Mouse (Mus musculus) forebrain, embryonic 15.5 days (tissue): Measurements from ENCODE around the gene Defb29. TPM values are rescaled to one million over a fixed set of nuclear protein-coding genes. Genes with fewer than 3 reads are reported as not detected.

ENCODE experiments used
- ATAC-seq: fragments of 200-750 bp; cut with Nextera tagmentation; replicated peaks from 2 replicates; pipeline ENCODE4 v1.8.0; 2017; ENCODE audit warnings: mild to moderate bottlenecking, moderate TSS enrichment, moderate library complexity
- H3K27ac ChIP-seq: fragments of 300-500 bp; sonication (generic); replicated peaks from 2 replicates; pipeline ENCODE4 v1.5.1; 2015; ENCODE audit warnings: mild to moderate bottlenecking, inconsistent platforms
- H3K27me3 ChIP-seq: fragments of 300-500 bp; sonication (generic); 2 replicates; pipeline ENCODE4 v1.6.1; 2015; ENCODE audit warnings: inconsistent platforms
- H3K36me3 ChIP-seq: fragments of 300-500 bp; sonication (generic); 2 replicates; pipeline ENCODE4 v1.6.1; 2015; ENCODE audit warnings: mild to moderate bottlenecking, inconsistent platforms
- H3K4me1 ChIP-seq: fragments of 300-500 bp; sonication (generic); 2 replicates; pipeline ENCODE4 v1.6.1; 2015; ENCODE audit warnings: inconsistent platforms
- H3K4me2 ChIP-seq: fragments of 300-500 bp; sonication (generic); replicated peaks from 2 replicates; pipeline ENCODE4 v1.6.1; 2015; ENCODE audit warnings: mild to moderate bottlenecking, inconsistent platforms
- H3K4me3 ChIP-seq: fragments of 300-500 bp; sonication (generic); 2 replicates; pipeline ENCODE4 v1.5.1; 2015; ENCODE audit warnings: mild to moderate bottlenecking, inconsistent platforms
- H3K9ac ChIP-seq: fragments of 300-500 bp; sonication (generic); replicated peaks from 2 replicates; pipeline ENCODE4 v1.6.1; 2015; ENCODE audit warnings: mild to moderate bottlenecking, inconsistent platforms
- H3K9me3 ChIP-seq: fragments of 300-500 bp; sonication (generic); 2 replicates; pipeline ENCODE4 v1.6.1; 2016; ENCODE audit warnings: inconsistent platforms
- WGBS: fragments of 180-500 bp; shearing (Covaris S2); methylation state at CpG from one replicate; pipeline ENCODE4 v1.1.7; 2015; ENCODE audit warnings: mixed read lengths; 5-methylcytosine and 5-hydroxymethylcytosine counted together
- polyA plus RNA-seq: library from polyadenylated mRNA; unstranded; fragments of >200 nt; fragmentation: Nextera tagmentation; extraction: Ambion mirVana; gene quantifications from 2 replicates; pipeline ENCODE4 v1.2.1, GENCODE M21; 2015

Defb29 gene
- polyA plus RNA-seq, 1 experiment from 2014 or later, result not detected

DNA sequence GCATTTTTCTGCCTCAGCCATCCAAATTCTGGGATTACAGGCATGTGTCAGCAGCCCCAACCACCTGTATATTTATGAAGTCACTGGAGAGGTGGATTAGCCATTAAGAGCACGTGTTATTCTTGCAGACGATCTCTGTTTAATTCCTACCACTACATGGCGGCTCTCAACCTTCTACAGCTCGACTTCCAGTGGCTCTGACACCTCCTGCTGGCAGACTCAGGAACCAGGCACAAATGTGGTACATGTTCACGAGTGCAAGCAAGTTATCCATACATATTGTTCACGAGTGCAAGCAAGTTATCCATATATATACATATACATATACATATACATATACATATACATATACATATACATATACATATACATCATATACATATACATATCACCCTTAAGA is 46.7 kb downstream of the Defb29 start:
- H3K9me3 ChIP-seq, result no peaks in the 10 kb centered on the region
- no peaks in the 10 kb centered on the region for H3K4me1 ChIP-seq
- H3K4me3 ChIP-seq, result no peak overlapping the region
- no peak overlapping the region for H3K27ac ChIP-seq
- 80% methylated on average over 6 of the region's 6 CpGs for WGBS
- no peak for ATAC-seq
- H3K4me2 ChIP-seq, result no peak overlapping the region
- H3K36me3 ChIP-seq, result no peaks in the 10 kb centered on the region
- H3K27me3 ChIP-seq, result no peaks in the 10 kb centered on the region
- H3K9ac ChIP-seq, result no peak overlapping the region

DNA sequence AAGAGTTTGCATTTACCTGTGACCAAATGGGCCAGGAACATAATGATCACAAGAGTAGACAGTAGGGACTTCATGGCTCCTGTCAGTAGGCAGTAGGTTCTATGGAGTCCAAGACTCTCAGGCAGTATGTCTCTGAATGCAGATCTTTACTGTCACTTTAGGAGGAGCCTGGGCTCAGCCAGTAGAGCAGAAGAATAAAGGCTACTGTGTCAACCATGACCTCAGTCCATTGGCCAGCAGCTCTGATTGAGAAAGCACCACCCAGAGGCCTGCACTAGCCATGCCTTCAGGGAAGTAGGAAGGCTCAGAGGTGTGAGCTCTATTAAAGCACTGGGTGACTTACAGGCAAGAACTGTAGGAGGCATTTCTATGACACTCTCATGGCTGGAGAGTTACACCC is 49.9 kb downstream of the Defb29 start, which contains the start of gene Defb22:
TSS of gene Defb22 (minus strand) at position 101 of the 400 bp plus-strand sequence.
- H3K4me3 ChIP-seq, result no peak within 1 kb of the TSS
- no peak within 1 kb of the TSS for H3K9ac ChIP-seq
- no peak for ATAC-seq
- H3K4me2 ChIP-seq, result no peak within 1 kb of the TSS
- H3K27ac ChIP-seq, result no peak within 1 kb of the TSS
- no peaks in the 10 kb centered on the region for H3K36me3 ChIP-seq
- H3K9me3 ChIP-seq, result no peaks in the 10 kb centered on the region
- no peaks in the 10 kb centered on the region for H3K4me1 ChIP-seq
- H3K27me3 ChIP-seq, result no peaks in the 10 kb centered on the region

Other genes with a start within 250 kb of the Defb29 start
- gene Tbc1d20, start 246.3 kb downstream of the Defb29 start, polyA plus RNA-seq, result 36.8 and 37.9 TPM in 2 replicates
- gene Rbck1, start 207.4 kb downstream of the Defb29 start, polyA plus RNA-seq, result 102 and 105 TPM in 2 replicates
- gene Trib3, start 196.1 kb downstream of the Defb29 start, polyA plus RNA-seq, result 0.55 and 0.85 TPM in 2 replicates
- 13.5 and 13.6 TPM in 2 replicates for gene Nrsn2, start 163.5 kb downstream of the Defb29 start, polyA plus RNA-seq
- 17.7 and 18.3 TPM in 2 replicates for gene Sox12, start 142.0 kb downstream of the Defb29 start, polyA plus RNA-seq
- gene Zcchc3, start 125.1 kb downstream of the Defb29 start, polyA plus RNA-seq, result 18.7 TPM in 2 replicates
- 2.1 and 3.7 TPM in 2 replicates for gene 6820408C15Rik, start 124.5 kb downstream of the Defb29 start, polyA plus RNA-seq
- gene Defb23, start 75.5 kb downstream of the Defb29 start, polyA plus RNA-seq, result not detected in 2 replicates
- not detected in 2 replicates for gene Defb20, start 63.0 kb downstream of the Defb29 start, polyA plus RNA-seq
- not detected in 2 replicates for gene Defb22, start 50.0 kb downstream of the Defb29 start, polyA plus RNA-seq
- not detected in 2 replicates for gene Defb26, start 28.4 kb downstream of the Defb29 start, polyA plus RNA-seq
- not detected in 2 replicates for gene Defb28, start 21.8 kb downstream of the Defb29 start, polyA plus RNA-seq
- not detected in 2 replicates for gene Gm17416, start 29.2 kb upstream of the Defb29 start, polyA plus RNA-seq
- not detected in 2 replicates for gene Defb21, start 32.6 kb upstream of the Defb29 start, polyA plus RNA-seq
- not detected in 2 replicates for gene Defb19, start 40.2 kb upstream of the Defb29 start, polyA plus RNA-seq
- not detected in 2 replicates for gene Defb45, start 59.3 kb upstream of the Defb29 start, polyA plus RNA-seq
- not detected in 2 replicates for gene Defb36, start 64.2 kb upstream of the Defb29 start, polyA plus RNA-seq
- gene Defb25, start 83.0 kb upstream of the Defb29 start, polyA plus RNA-seq, result not detected in 2 replicates
- gene Rem1, start 86.9 kb upstream of the Defb29 start, polyA plus RNA-seq, result 0.36 and 0.62 TPM in 2 replicates
- 159 and 164 TPM in 2 replicates for gene H13, start 129.4 kb upstream of the Defb29 start, polyA plus RNA-seq
- 33.6 and 34.4 TPM in 2 replicates for gene Mcts2, start 146.9 kb upstream of the Defb29 start, polyA plus RNA-seq
- gene Id1, start 196.2 kb upstream of the Defb29 start, polyA plus RNA-seq, result 26.3 and 32.0 TPM in 2 replicates
- 4.3 and 4.4 TPM in 2 replicates for gene Cox4i2, start 214.1 kb upstream of the Defb29 start, polyA plus RNA-seq